Mouse (Mus musculus) A20 (cell line): ENCODE data around the gene Psg27.
"Not testable (repeated sequence)": the region's sequence is repeated elsewhere in the genome, so short reads cannot be mapped to it uniquely, and the experiment has no call there.

ENCODE experiments used
- DNase-seq: peaks from one replicate; pipeline ENCODE4 v3.0.0-alpha.2; 2011; ENCODE audit warnings: low read depth, low spot score

Psg27 gene

GRCm38 (mm10) chr7:18567205-18567604 is at the start of gene Psg27:
TSS of gene Psg27 (minus strand) at chr7:18567305.
- DNase-seq = no peak

- DNase-seq = not testable (repeated sequence)
These were observed 49.3 kb upstream of the Psg27 start, which contains the start of gene Psg23 for GRCm38 (mm10) chr7:18616401-18616800. TSS of gene Psg23 (minus strand) at chr7:18616501.

GRCm38 (mm10) chr7:18559850-18560249 is 7.3 kb downstream of the Psg27 start:
- DNase-seq = no peak

GRCm38 (mm10) chr7:18555751-18556150 is 11.4 kb downstream of the Psg27 start:
- not testable (repeated sequence) for DNase-seq

- DNase-seq = no peak
These were observed 33.7 kb downstream of the Psg27 start for GRCm38 (mm10) chr7:18533420-18533819.

GRCm38 (mm10) chr7:18532169-18532568 is 34.9 kb downstream of the Psg27 start, which contains the start of gene Psg25:
TSS of gene Psg25 (minus strand) at chr7:18532269.
- DNase-seq = no peak

GRCm38 (mm10) chr7:18524668-18525067 is 42.4 kb downstream of the Psg27 start:
- no peak for DNase-seq

GRCm38 (mm10) chr7:18512848-18513247 is 54.3 kb downstream of the Psg27 start:
- DNase-seq = not testable (repeated sequence)

- not testable (repeated sequence) for DNase-seq
These were observed 54.7 kb downstream of the Psg27 start for GRCm38 (mm10) chr7:18512417-18512816.

GRCm38 (mm10) chr7:18511479-18511878 is 55.6 kb downstream of the Psg27 start:
- DNase-seq = no peak
